Mouse (Mus musculus) G1E (cell line): ENCODE results near the gene Adora1.

Experiments used
- CTCF ChIP-seq: IDR thresholded peaks from 2 replicates; pipeline ENCODE4 v1.5.1; 2012; ENCODE audit warnings: low read depth, low read length, inconsistent platforms, mixed read lengths
- GATA1 ChIP-seq: IDR thresholded peaks from 2 replicates; pipeline ENCODE4 v1.6.1; 2012; ENCODE audit warnings: borderline replicate concordance, low read length, inconsistent platforms, mixed read lengths
- GATA2 ChIP-seq: IDR thresholded peaks from 2 replicates; pipeline ENCODE4 v1.6.1; 2012; ENCODE audit warnings: low read depth, low read length, inconsistent platforms, borderline replicate concordance
- POLR2AphosphoS5 ChIP-seq: IDR thresholded peaks from 2 replicates; pipeline ENCODE4 v1.6.1; 2012; ENCODE audit warnings: low read depth, low read length, inconsistent platforms; ENCODE audit not compliant: insufficient replicate concordance
- TAL1 ChIP-seq: conservative IDR thresholded peaks from 2 replicates; pipeline ENCODE4 v1.6.1; 2012; ENCODE audit warnings: low read depth, low read length, inconsistent platforms, mixed read lengths

DNA sequence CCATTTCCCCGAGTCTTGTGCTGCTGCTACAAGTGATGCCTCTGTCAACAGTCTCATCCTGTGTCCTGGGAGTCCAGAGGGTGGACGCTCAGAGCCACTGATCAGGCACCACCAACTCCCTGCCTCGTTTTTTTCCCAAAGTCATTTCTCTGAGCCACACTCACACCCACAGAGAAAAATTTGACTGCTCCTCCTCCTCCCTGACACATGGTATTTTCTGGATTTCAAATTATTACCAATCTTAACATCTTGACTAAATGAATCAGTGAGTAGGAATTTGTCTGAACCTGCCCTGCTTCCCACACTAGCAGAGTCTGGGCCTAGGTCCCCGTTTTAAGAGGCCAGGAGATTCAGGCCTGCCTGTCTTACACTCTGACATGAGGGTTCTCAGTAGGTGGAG, 43.2 kb downstream of the Adora1 start:
- TF ChIP-seq GATA2 (no peak), CTCF (no peak), POLR2AphosphoS5 (no peak), GATA1 (no peak), TAL1 (no peak)
